In genomic region chr8:94694701-94695100, GRCm38 (mm10) we compare ENCODE assay signal across 15 mouse cellular contexts. TPM values are rescaled to one million over a fixed set of nuclear protein-coding genes. Genes with fewer than 3 reads are reported as not detected.
DNase-seq lines count a peak whose midpoint lies in the region; ATAC-seq lines count a peak whose summit lies in the region.
"Had no signal": no experiment of that assay in that cellular context is flagged by ENCODE, and none has a peak within 500 bp of the region (broad histone marks: within the 10 kb centered on the region; RNA-seq: fewer than 3 reads in every experiment).

No protein-coding gene starts in this region.

- WGBS in forebrain, embryonic 12.5 days, result 3% methylated on average over 6 of the region's 6 CpGs
- 6% methylated on average over 6 of the region's 6 CpGs for WGBS in forebrain, embryonic 16.5 days
- 8% methylated on average over 6 of the region's 6 CpGs for WGBS in liver, embryonic 12.5 days (ENCODE audit: insufficient replicate concordance)
- WGBS in forebrain, embryonic 13.5 days, result 4% methylated on average over 6 of the region's 6 CpGs
- 2% methylated on average over 6 of the region's 6 CpGs for WGBS in neural tube, embryonic 15.5 days

- no peak overlapping the region for H3K27ac ChIP-seq in forebrain, embryonic 12.5 days
- no peak overlapping the region for H3K27ac ChIP-seq in forebrain, embryonic 16.5 days (ENCODE audit: low read length)
- no peak overlapping the region for H3K27ac ChIP-seq in liver, embryonic 12.5 days
- H3K27ac ChIP-seq in forebrain, embryonic 13.5 days, result no peak overlapping the region
- H3K27ac ChIP-seq in neural tube, embryonic 15.5 days (replicated peaks), result no peak overlapping the region
- H3K27ac ChIP-seq: heart, embryonic 10.5 days had no signal

- peaks cover 70% of the 10 kb centered on the region for H3K27me3 ChIP-seq in forebrain, embryonic 12.5 days
- H3K27me3 ChIP-seq in forebrain, embryonic 16.5 days (replicated peaks; ENCODE audit: control insufficient read depth, insufficient read depth, low read length), result peaks cover 40% of the 10 kb centered on the region
- H3K27me3 ChIP-seq in liver, embryonic 12.5 days (replicated peaks), result peaks cover 93% of the 10 kb centered on the region
- peaks cover 56% of the 10 kb centered on the region for H3K27me3 ChIP-seq in forebrain, embryonic 13.5 days
- H3K27me3 ChIP-seq in neural tube, embryonic 15.5 days (replicated peaks), result peaks cover 59% of the 10 kb centered on the region

- ATAC-seq in forebrain, embryonic 12.5 days (ENCODE audit: low FRiP score), result no peak
- no peak for ATAC-seq in forebrain, embryonic 16.5 days
- ATAC-seq in liver, embryonic 12.5 days, result no peak
- ATAC-seq in forebrain, embryonic 13.5 days, result no peak
- ATAC-seq in neural tube, embryonic 15.5 days (ENCODE audit: low FRiP score), result no peak
- ATAC-seq in granulocyte monocyte progenitor cell, adult 5-6 weeks (replicated peaks; ENCODE audit: poor library complexity, severe bottlenecking), result no peak

- no peak for DNase-seq in liver
- DNase-seq in right cerebral cortex, adult 18-20 months, result no peak
- DNase-seq: adrenal gland, postnatal 10 days; lung, postnatal 36 days; thymus, adult 18-20 months had no signal

- H3K4me2 ChIP-seq in forebrain, embryonic 12.5 days, result peak overlapping the region; percentile 70
- no peak overlapping the region for H3K4me2 ChIP-seq in forebrain, embryonic 16.5 days (ENCODE audit: low read length)
- peak overlapping the region; percentile 62; the same call in 1 of the 2 replicates for H3K4me2 ChIP-seq in liver, embryonic 12.5 days
- peak overlapping the region; percentile 76 for H3K4me2 ChIP-seq in forebrain, embryonic 13.5 days
- peak overlapping the region; percentile 61 for H3K4me2 ChIP-seq in neural tube, embryonic 15.5 days

- H3K9me3 ChIP-seq in forebrain, embryonic 12.5 days, result no peaks in the 10 kb centered on the region
- H3K9me3 ChIP-seq in forebrain, embryonic 16.5 days (ENCODE audit: control insufficient read depth, low read length), result no peaks in the 10 kb centered on the region
- no peaks in the 10 kb centered on the region for H3K9me3 ChIP-seq in liver, embryonic 12.5 days (replicated peaks)
- no peaks in the 10 kb centered on the region for H3K9me3 ChIP-seq in forebrain, embryonic 13.5 days (replicated peaks)
- no peaks in the 10 kb centered on the region for H3K9me3 ChIP-seq in neural tube, embryonic 15.5 days (replicated peaks)
- H3K9me3 ChIP-seq: heart, embryonic 10.5 days had no signal

- no peak overlapping the region for H3K9ac ChIP-seq in forebrain, embryonic 12.5 days
- no peak overlapping the region for H3K9ac ChIP-seq in forebrain, embryonic 16.5 days (replicated peaks; ENCODE audit: low read depth, low read length)
- no peak overlapping the region for H3K9ac ChIP-seq in liver, embryonic 12.5 days
- H3K9ac ChIP-seq in forebrain, embryonic 13.5 days, result no peak overlapping the region
- no peak overlapping the region for H3K9ac ChIP-seq in neural tube, embryonic 15.5 days (replicated peaks)

- no peak overlapping the region; the same call in 1 of the 2 replicates for H3K4me3 ChIP-seq in forebrain, embryonic 12.5 days (replicated peaks)
- H3K4me3 ChIP-seq in forebrain, embryonic 16.5 days (replicated peaks; ENCODE audit: low read length), result no peak overlapping the region
- no peak overlapping the region for H3K4me3 ChIP-seq in liver, embryonic 12.5 days
- H3K4me3 ChIP-seq in forebrain, embryonic 13.5 days, result no peak overlapping the region
- H3K4me3 ChIP-seq in neural tube, embryonic 15.5 days (replicated peaks), result no peak overlapping the region; the same call in 1 of the 2 replicates

- no peaks in the 10 kb centered on the region for H3K36me3 ChIP-seq in forebrain, embryonic 12.5 days (replicated peaks)
- no peaks in the 10 kb centered on the region for H3K36me3 ChIP-seq in forebrain, embryonic 16.5 days (ENCODE audit: control insufficient read depth, insufficient read depth)
- H3K36me3 ChIP-seq in liver, embryonic 12.5 days, result no peaks in the 10 kb centered on the region
- H3K36me3 ChIP-seq in forebrain, embryonic 13.5 days (ENCODE audit: poor library complexity, severe bottlenecking), result no peaks in the 10 kb centered on the region
- H3K36me3 ChIP-seq in neural tube, embryonic 15.5 days, result no peaks in the 10 kb centered on the region
- H3K36me3 ChIP-seq: heart, embryonic 10.5 days had no signal

- peaks cover 21% of the 10 kb centered on the region for H3K4me1 ChIP-seq in forebrain, embryonic 12.5 days
- H3K4me1 ChIP-seq in forebrain, embryonic 16.5 days (replicated peaks; ENCODE audit: control insufficient read depth, insufficient read depth, low read length), result peaks cover 15% of the 10 kb centered on the region
- peaks cover 15% of the 10 kb centered on the region for H3K4me1 ChIP-seq in liver, embryonic 12.5 days
- H3K4me1 ChIP-seq in forebrain, embryonic 13.5 days, result peaks cover 18% of the 10 kb centered on the region
- H3K4me1 ChIP-seq in neural tube, embryonic 15.5 days, result peaks cover 25% of the 10 kb centered on the region

RNA-seq across cellular contexts. Expression of gene Pllp, which starts 1.4 kb away (rescaled TPM):
- 0.52 and 0.92 TPM in 2 replicates for polyA plus RNA-seq in forebrain, embryonic 12.5 days (2016; fragmentation: Nextera tagmentation; extraction: Ambion mirVana)
- 1.6 and 1.7 TPM in 2 replicates for polyA plus RNA-seq in forebrain, embryonic 16.5 days (2015; fragmentation: Nextera tagmentation; extraction: Ambion mirVana)
- 1.4 TPM in 2 replicates for polyA plus RNA-seq in liver, embryonic 12.5 days (2016; fragmentation: Nextera tagmentation; extraction: Ambion mirVana)
- polyA plus RNA-seq in forebrain, embryonic 13.5 days (2015; fragmentation: Nextera tagmentation; extraction: Ambion mirVana), result 0.55 and 0.63 TPM in 2 replicates
- 3.9 and 8.6 TPM in 2 replicates for polyA plus RNA-seq in neural tube, embryonic 15.5 days (2015; fragmentation: Nextera tagmentation; extraction: Ambion mirVana)
- not detected in 2 replicates for total RNA-seq in granulocyte monocyte progenitor cell, adult 5-6 weeks (2014; fragmentation: Nextera tagmentation)
- not detected in 2 replicates for total RNA-seq in granulocyte monocyte progenitor cell, adult 5-6 weeks (2017)

RNA-seq across cellular contexts. Expression of gene Arl2bp, which starts 28.3 kb away (rescaled TPM):
- polyA plus RNA-seq in forebrain, embryonic 12.5 days (2016; fragmentation: Nextera tagmentation; extraction: Ambion mirVana), result 242 and 248 TPM in 2 replicates
- 180 TPM in 2 replicates for polyA plus RNA-seq in forebrain, embryonic 16.5 days (2015; fragmentation: Nextera tagmentation; extraction: Ambion mirVana)
- 42.3 and 44.9 TPM in 2 replicates for polyA plus RNA-seq in liver, embryonic 12.5 days (2016; fragmentation: Nextera tagmentation; extraction: Ambion mirVana)
- polyA plus RNA-seq in forebrain, embryonic 13.5 days (2015; fragmentation: Nextera tagmentation; extraction: Ambion mirVana), result 254 and 265 TPM in 2 replicates
- 179 and 182 TPM in 2 replicates for polyA plus RNA-seq in neural tube, embryonic 15.5 days (2015; fragmentation: Nextera tagmentation; extraction: Ambion mirVana)
- 36.4 and 44.0 TPM in 2 replicates for total RNA-seq in granulocyte monocyte progenitor cell, adult 5-6 weeks (2014; fragmentation: Nextera tagmentation)
- total RNA-seq in granulocyte monocyte progenitor cell, adult 5-6 weeks (2017), result 41.1 and 100 TPM in 2 replicates

RNA-seq across cellular contexts. Expression of gene Ccl22, which starts 50.7 kb away (rescaled TPM):
- polyA plus RNA-seq in forebrain, embryonic 12.5 days (2016; fragmentation: Nextera tagmentation; extraction: Ambion mirVana), result not detected in 2 replicates
- not detected in 2 replicates for polyA plus RNA-seq in forebrain, embryonic 16.5 days (2015; fragmentation: Nextera tagmentation; extraction: Ambion mirVana)
- 0.07 and 0.23 TPM in 2 replicates for polyA plus RNA-seq in liver, embryonic 12.5 days (2016; fragmentation: Nextera tagmentation; extraction: Ambion mirVana)
- polyA plus RNA-seq in forebrain, embryonic 13.5 days (2015; fragmentation: Nextera tagmentation; extraction: Ambion mirVana), result not detected in 2 replicates
- polyA plus RNA-seq in neural tube, embryonic 15.5 days (2015; fragmentation: Nextera tagmentation; extraction: Ambion mirVana), result 0.10 TPM in 1 of 2 replicates, not detected in the other
- not detected in 2 replicates for total RNA-seq in granulocyte monocyte progenitor cell, adult 5-6 weeks (2014; fragmentation: Nextera tagmentation)
- total RNA-seq in granulocyte monocyte progenitor cell, adult 5-6 weeks (2017), result not detected in 2 replicates
- polyA plus RNA-seq: embryonic facial prominence, embryonic 11.5 days; heart, embryonic 10.5 days; limb, embryonic 11.5 days; neural tube, embryonic 14.5 days had no signal
